Mouse (Mus musculus): ENCODE data around the gene Sugct. TPM values are rescaled to one million over a fixed set of nuclear protein-coding genes. Genes with fewer than 3 reads are reported as not detected.

Gene Sugct
- polyA plus RNA-seq, 1 experiment from 2014 or later = 9.3 TPM

DNA sequence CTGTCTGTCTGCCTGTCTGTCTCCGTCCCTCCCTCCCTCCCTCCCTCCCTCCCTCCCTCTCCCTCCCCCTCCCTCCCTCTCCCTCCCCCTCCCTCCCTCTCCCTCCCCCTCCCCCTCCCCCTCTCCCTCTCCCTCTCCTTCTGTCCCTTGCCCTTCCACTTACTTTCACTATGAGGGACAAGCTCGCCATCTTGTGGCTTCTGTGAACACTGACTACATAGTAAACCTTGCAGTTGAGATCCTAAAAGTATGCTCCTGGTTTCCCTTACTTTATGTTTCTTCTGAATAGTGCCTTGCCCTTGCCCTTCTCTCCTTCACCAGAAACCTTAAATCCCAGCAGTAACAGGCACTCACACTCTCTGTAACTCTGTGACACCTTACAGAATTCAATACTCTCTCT is 113.7 kb downstream of the Sugct start:
- H3K27ac ChIP-seq (ENCODE audit: low read length) = no peak overlapping the region
- H3K36me3 ChIP-seq (ENCODE audit: insufficient read depth, low read length) = no peaks in the 10 kb centered on the region
- no peak overlapping the region for H3K4me2 ChIP-seq (replicated peaks; ENCODE audit: low read depth, low read length)
- H3K9me3 ChIP-seq (ENCODE audit: low read length) = no peaks in the 10 kb centered on the region
- H3K27me3 ChIP-seq (replicated peaks; ENCODE audit: insufficient read depth, low read length) = no peaks in the 10 kb centered on the region
- H3K9ac ChIP-seq (replicated peaks; ENCODE audit: low read depth) = no peak overlapping the region
- TF ChIP-seq EP300 (IDR thresholded peaks at IDR 0.05) (no peak), CTCF (IDR thresholded peaks at IDR 0.05) (peak; percentile 53)
- no peaks in the 10 kb centered on the region for H3K4me1 ChIP-seq (ENCODE audit: insufficient read depth, low read depth, low read length)
- peak; percentile 32 for DNase-seq (ENCODE audit: low spot score)
- 9% methylated on average over 2 of the region's 2 CpGs for WGBS
- H3K4me3 ChIP-seq (ENCODE audit: low read depth, low read length) = no peak overlapping the region
- no peak for ATAC-seq

DNA sequence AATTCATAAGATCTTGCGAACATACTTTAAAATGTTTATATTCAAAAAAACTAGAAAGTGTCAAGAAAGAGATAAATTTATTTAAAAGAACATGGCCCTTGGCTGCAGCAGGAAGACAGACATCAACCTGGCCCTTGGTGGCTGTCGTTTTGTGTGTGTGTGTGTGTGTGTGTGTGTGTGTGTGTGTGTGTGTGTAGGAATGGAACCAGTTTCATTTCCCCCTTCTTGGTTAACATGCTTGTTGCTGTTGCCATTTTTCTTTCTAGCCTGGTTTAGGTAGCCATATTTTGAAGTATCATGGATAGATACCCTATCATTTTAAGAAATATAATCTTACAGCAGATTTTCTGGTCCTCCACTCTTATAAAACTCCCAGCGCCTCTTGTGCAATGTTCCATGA is 136.0 kb downstream of the Sugct start:
- Histone ChIP-seq H3K9ac (replicated peaks; ENCODE audit: low read depth) (no peak overlapping the region), H3K4me2 (replicated peaks; ENCODE audit: low read depth, low read length) (no peak overlapping the region), H3K27ac (ENCODE audit: low read length) (no peak overlapping the region), H3K9me3 (ENCODE audit: low read length) (no peaks in the 10 kb centered on the region), H3K36me3 (ENCODE audit: insufficient read depth, low read length) (no peaks in the 10 kb centered on the region), H3K27me3 (replicated peaks; ENCODE audit: insufficient read depth, low read length) (no peaks in the 10 kb centered on the region), H3K4me3 (ENCODE audit: low read depth, low read length) (no peak overlapping the region), H3K4me1 (ENCODE audit: insufficient read depth, low read depth, low read length) (no peaks in the 10 kb centered on the region)
- no peak for ATAC-seq
- 80% methylated on average over 3 of the region's 3 CpGs for WGBS
- no peak for DNase-seq (ENCODE audit: low spot score)
- no peak for TF ChIP-seq EP300 (IDR thresholded peaks at IDR 0.05)
- TF ChIP-seq CTCF (IDR thresholded peaks at IDR 0.05) = no peak

DNA sequence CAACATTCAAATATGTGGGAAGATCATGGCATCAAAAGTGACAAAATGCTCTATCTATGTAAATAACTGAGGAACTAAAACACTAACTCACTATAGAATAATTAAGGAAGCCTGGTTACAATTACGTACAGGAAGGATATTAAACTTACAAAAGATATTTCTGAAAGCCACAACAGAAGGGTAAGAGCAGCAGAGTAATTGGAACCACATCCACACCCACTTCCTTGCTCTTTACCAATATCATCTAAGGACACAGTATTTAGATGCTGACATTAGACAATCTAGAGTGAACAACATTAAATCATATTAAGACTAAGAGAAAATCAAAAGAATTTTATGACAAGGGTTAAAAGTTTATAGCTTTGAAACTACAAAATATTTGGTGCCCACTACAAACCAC is 159.0 kb downstream of the Sugct start:
- Histone ChIP-seq H3K4me3 (ENCODE audit: low read depth, low read length) (no peak overlapping the region), H3K9me3 (ENCODE audit: low read length) (no peaks in the 10 kb centered on the region), H3K4me1 (ENCODE audit: insufficient read depth, low read depth, low read length) (no peaks in the 10 kb centered on the region), H3K9ac (replicated peaks; ENCODE audit: low read depth) (no peak overlapping the region), H3K27me3 (replicated peaks; ENCODE audit: insufficient read depth, low read length) (no peaks in the 10 kb centered on the region), H3K36me3 (ENCODE audit: insufficient read depth, low read length) (no peaks in the 10 kb centered on the region), H3K27ac (ENCODE audit: low read length) (no peak overlapping the region), H3K4me2 (replicated peaks; ENCODE audit: low read depth, low read length) (no peak overlapping the region)
- no peak for ATAC-seq
- DNase-seq (ENCODE audit: low spot score) = no peak
- 38% methylated on average over 1 of the region's 1 CpGs for WGBS
- TF ChIP-seq EP300 (IDR thresholded peaks at IDR 0.05) = no peak

DNA sequence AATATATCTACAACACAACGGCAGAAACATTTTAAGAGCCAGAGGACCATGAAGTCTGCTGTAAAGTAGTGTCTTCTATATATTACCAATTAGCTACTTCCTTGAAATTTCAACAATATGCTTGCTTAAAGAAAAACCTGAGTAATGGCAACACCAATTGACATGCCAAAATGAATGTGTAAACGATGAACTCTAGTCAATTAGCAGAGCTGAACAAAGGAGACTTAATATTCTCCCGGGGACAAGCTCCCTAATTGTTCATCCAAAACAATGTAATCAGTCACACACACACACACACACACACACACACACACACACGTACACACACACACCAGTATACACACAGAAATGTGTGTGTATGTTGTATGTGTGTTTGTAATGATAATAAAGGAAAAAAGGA is 160.5 kb downstream of the Sugct start:
- ATAC-seq = no peak
- Histone ChIP-seq H3K4me3 (ENCODE audit: low read depth, low read length) (no peak overlapping the region), H3K27ac (ENCODE audit: low read length) (no peak overlapping the region), H3K4me2 (replicated peaks; ENCODE audit: low read depth, low read length) (no peak overlapping the region), H3K4me1 (ENCODE audit: insufficient read depth, low read depth, low read length) (no peaks in the 10 kb centered on the region), H3K27me3 (replicated peaks; ENCODE audit: insufficient read depth, low read length) (no peaks in the 10 kb centered on the region), H3K9me3 (ENCODE audit: low read length) (no peaks in the 10 kb centered on the region), H3K9ac (replicated peaks; ENCODE audit: low read depth) (no peak overlapping the region), H3K36me3 (ENCODE audit: insufficient read depth, low read length) (no peaks in the 10 kb centered on the region)
- TF ChIP-seq CTCF (IDR thresholded peaks at IDR 0.05) (no peak), EP300 (IDR thresholded peaks at IDR 0.05) (no peak)
- no peak for DNase-seq (ENCODE audit: low spot score)
- WGBS = 46% methylated on average over 4 of the region's 4 CpGs

DNA sequence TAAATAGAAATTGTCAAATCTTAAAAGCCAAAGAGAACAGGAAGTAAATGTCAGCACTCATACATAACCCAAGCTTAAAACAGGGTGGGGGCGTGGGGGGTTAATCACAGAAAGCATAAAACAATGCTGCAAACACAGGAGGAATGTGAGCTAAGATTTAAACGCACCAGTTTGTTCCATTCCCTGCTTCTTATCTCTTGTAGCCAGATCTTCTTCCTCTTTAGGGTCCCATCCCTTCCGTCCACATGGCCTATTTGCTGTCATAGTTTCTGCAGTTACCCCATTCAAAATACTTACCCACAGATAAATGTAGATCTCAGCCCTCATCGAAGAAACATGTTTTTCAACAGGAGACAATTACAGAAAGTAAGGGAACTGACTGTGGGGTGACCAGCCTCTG is 160.9 kb downstream of the Sugct start:
- no peaks in the 10 kb centered on the region for H3K36me3 ChIP-seq (ENCODE audit: insufficient read depth, low read length)
- no peak for DNase-seq (ENCODE audit: low spot score)
- H3K9ac ChIP-seq (replicated peaks; ENCODE audit: low read depth) = no peak overlapping the region
- no peaks in the 10 kb centered on the region for H3K9me3 ChIP-seq (ENCODE audit: low read length)
- H3K4me1 ChIP-seq (ENCODE audit: insufficient read depth, low read depth, low read length) = no peaks in the 10 kb centered on the region
- ATAC-seq = no peak
- no peak overlapping the region for H3K4me2 ChIP-seq (replicated peaks; ENCODE audit: low read depth, low read length)
- TF ChIP-seq CTCF (IDR thresholded peaks at IDR 0.05) (no peak), EP300 (IDR thresholded peaks at IDR 0.05) (no peak)
- H3K27ac ChIP-seq (ENCODE audit: low read length) = no peak overlapping the region
- WGBS = 31% methylated on average over 4 of the region's 4 CpGs
- no peak overlapping the region for H3K4me3 ChIP-seq (ENCODE audit: low read depth, low read length)
- H3K27me3 ChIP-seq (replicated peaks; ENCODE audit: insufficient read depth, low read length) = no peaks in the 10 kb centered on the region

DNA sequence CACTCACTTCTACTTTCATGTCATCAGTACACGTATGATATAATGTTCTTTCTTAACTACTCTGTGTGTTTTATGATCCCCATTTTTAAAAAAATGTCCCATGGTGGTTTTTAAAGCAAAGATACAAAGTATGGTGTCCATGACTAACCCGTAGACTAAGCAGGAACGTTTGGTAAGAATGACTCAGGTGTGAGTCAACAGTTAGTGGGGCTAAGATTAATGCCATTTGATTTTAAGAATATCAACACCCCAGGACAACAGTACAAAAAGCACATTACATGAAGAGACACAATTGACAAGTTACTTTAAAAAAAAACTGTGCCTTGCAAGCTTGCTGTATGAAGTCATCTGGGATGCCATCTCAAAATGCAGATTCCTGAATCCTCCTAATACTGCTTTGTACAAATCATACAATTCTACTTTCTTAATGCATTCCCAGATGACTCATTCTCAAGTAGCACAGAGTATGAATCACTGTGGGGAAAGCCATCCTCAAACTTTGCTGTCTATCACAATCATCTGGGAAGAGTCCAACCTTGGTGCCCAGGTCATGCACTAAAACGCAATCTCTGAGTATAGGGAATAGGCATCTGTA is 184.1 kb downstream of the Sugct start:
- ATAC-seq = no peak
- H3K4me3 ChIP-seq (ENCODE audit: low read depth, low read length) = no peak overlapping the region
- H3K27ac ChIP-seq (ENCODE audit: low read length) = no peak overlapping the region
- WGBS = 72% methylated on average over 4 of the region's 4 CpGs
- no peaks in the 10 kb centered on the region for H3K27me3 ChIP-seq (replicated peaks; ENCODE audit: insufficient read depth, low read length)
- H3K36me3 ChIP-seq (ENCODE audit: insufficient read depth, low read length) = no peaks in the 10 kb centered on the region
- no peak overlapping the region for H3K4me2 ChIP-seq (replicated peaks; ENCODE audit: low read depth, low read length)
- no peaks in the 10 kb centered on the region for H3K9me3 ChIP-seq (ENCODE audit: low read length)
- H3K4me1 ChIP-seq (ENCODE audit: insufficient read depth, low read depth, low read length) = no peaks in the 10 kb centered on the region
- TF ChIP-seq CTCF (IDR thresholded peaks at IDR 0.05) (no peak), EP300 (IDR thresholded peaks at IDR 0.05) (no peak)
- DNase-seq (ENCODE audit: low spot score) = no peak
- no peak overlapping the region for H3K9ac ChIP-seq (replicated peaks; ENCODE audit: low read depth)

DNA sequence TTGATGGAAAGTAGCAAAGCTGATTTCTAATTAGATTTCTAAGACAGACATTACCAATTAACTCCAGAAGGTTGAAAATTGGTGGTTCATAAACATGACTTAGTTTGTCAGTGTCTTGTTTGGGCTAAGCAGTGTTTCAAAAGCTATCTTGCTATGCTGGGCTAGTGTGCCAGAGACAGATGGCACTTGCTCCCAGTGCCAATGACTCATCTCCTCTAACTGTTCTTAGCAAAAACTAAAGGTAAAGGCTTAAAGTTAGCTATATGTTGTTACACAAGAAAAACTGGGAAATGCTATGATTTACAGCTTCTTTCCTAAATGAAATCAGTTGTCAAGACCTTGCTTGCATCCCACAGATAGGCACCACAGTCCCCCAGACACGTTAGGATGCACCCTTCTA is 200.4 kb downstream of the Sugct start:
- TF ChIP-seq EP300 (IDR thresholded peaks at IDR 0.05) = no peak
- no peak for TF ChIP-seq CTCF (IDR thresholded peaks at IDR 0.05)
- Histone ChIP-seq H3K4me3 (ENCODE audit: low read depth, low read length) (no peak overlapping the region), H3K4me2 (replicated peaks; ENCODE audit: low read depth, low read length) (no peak overlapping the region), H3K27ac (ENCODE audit: low read length) (no peak overlapping the region), H3K9ac (replicated peaks; ENCODE audit: low read depth) (no peak overlapping the region), H3K27me3 (replicated peaks; ENCODE audit: insufficient read depth, low read length) (no peaks in the 10 kb centered on the region), H3K36me3 (ENCODE audit: insufficient read depth, low read length) (no peaks in the 10 kb centered on the region), H3K9me3 (ENCODE audit: low read length) (no peaks in the 10 kb centered on the region), H3K4me1 (ENCODE audit: insufficient read depth, low read depth, low read length) (no peaks in the 10 kb centered on the region)
- no peak for DNase-seq (ENCODE audit: low spot score)
- no peak for ATAC-seq
- WGBS = 45% methylated on average over 1 of the region's 1 CpGs
